Mouse (Mus musculus): ENCODE results near the gene Nhs. TPM values are rescaled to one million over a fixed set of nuclear protein-coding genes. Genes with fewer than 3 reads are reported as not detected.

Gene Nhs
- total and polyA plus RNA-seq, 2 experiments from 2014 or later = 0.26 to 0.34 TPM

DNA sequence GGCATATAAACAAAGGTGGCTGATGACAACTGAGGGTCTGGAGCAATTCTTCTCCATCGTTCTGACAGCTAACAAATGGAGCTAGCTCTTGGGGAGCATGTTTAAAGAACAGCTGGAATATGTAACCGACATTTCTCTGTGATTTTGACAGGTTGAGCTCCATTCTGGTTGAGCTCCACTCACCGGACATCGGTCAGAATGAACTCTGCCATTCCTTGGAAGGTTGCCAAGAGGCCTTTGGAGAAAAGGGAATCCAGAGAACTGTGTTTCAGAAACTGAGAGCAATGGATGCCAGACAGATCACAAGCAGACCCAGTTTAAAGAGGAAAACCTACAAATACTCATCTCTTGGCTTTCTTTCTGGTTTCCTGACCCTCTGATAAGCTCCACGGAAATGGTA is 46.3 kb downstream of the Nhs start:
- no peaks in the 10 kb centered on the region for H3K4me1 ChIP-seq (ENCODE audit: control insufficient read depth, insufficient read depth)
- DNase-seq (ENCODE audit: low spot score) (peak; percentile 14), ATAC-seq (ENCODE audit: insufficient read depth, low read depth) (0 out of 2 replicates have a peak, but pooled peaks have one; percentile 36)
- 18% methylated on average over 5 of the region's 5 CpGs for WGBS
- no peak overlapping the region for H3K4me3 ChIP-seq (ENCODE audit: low read depth, low read length)
- no peaks in the 10 kb centered on the region for H3K27me3 ChIP-seq (ENCODE audit: control insufficient read depth, insufficient read depth, low read length)
- TF ChIP-seq CTCF (IDR thresholded peaks at IDR 0.05; ENCODE audit: low read depth) = no peak
- no peak for TF ChIP-seq EP300 (IDR thresholded peaks at IDR 0.05; ENCODE audit: low read depth)
- no peak overlapping the region for H3K27ac ChIP-seq (ENCODE audit: low read depth)
- no peak overlapping the region for H3K9ac ChIP-seq (replicated peaks; ENCODE audit: low read depth, low read length)
- no peaks in the 10 kb centered on the region for H3K36me3 ChIP-seq (replicated peaks; ENCODE audit: control insufficient read depth, insufficient read depth, low read length)
- no peaks in the 10 kb centered on the region for H3K9me3 ChIP-seq (replicated peaks; ENCODE audit: control insufficient read depth, low read length)
- H3K4me2 ChIP-seq (ENCODE audit: low read depth, low read length) = no peak overlapping the region

DNA sequence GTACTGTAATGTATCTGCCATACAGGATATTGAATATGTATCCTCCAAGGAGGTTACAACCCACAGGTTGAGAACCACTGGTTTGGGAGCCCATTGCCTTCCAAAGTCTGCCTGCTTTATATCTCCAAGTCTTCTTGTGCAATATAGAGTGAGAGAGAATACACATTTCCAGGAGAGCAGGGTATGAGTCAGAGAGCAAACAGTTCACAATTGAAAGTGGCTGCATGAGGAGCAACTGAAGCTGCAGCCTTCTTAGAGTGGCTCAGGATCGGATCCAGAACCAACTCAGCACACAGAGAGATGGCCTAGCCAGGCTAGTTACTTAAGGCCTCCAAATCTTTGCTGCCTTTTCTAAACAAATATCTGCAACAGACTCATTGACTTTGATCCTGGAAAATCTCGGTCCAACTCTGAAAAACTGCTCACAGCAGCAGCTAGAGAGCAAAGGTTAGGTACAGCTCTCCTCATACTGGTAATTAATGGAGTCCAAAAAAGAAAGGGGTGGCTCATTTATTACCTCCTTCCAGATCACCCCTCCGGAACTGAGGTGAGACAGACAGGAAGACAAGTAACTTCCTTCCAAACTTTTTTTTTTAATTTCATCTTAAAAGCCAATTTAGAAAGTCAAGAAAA is 56.6 kb downstream of the Nhs start:
- no peaks in the 10 kb centered on the region for H3K4me1 ChIP-seq (ENCODE audit: control insufficient read depth, insufficient read depth)
- no peak overlapping the region for H3K4me3 ChIP-seq (ENCODE audit: low read depth, low read length)
- no peak for TF ChIP-seq EP300 (IDR thresholded peaks at IDR 0.05; ENCODE audit: low read depth)
- TF ChIP-seq CTCF (IDR thresholded peaks at IDR 0.05; ENCODE audit: low read depth) = no peak
- no peak overlapping the region for H3K27ac ChIP-seq (ENCODE audit: low read depth)
- WGBS = 63% methylated on average over 3 of the region's 3 CpGs
- H3K36me3 ChIP-seq (replicated peaks; ENCODE audit: control insufficient read depth, insufficient read depth, low read length) = no peaks in the 10 kb centered on the region
- no peak overlapping the region for H3K4me2 ChIP-seq (ENCODE audit: low read depth, low read length)
- no peaks in the 10 kb centered on the region for H3K9me3 ChIP-seq (replicated peaks; ENCODE audit: control insufficient read depth, low read length)
- DNase-seq (ENCODE audit: low spot score) (no peak), ATAC-seq (ENCODE audit: insufficient read depth, low read depth) (no peak)
- H3K27me3 ChIP-seq (ENCODE audit: control insufficient read depth, insufficient read depth, low read length) = no peaks in the 10 kb centered on the region
- no peak overlapping the region for H3K9ac ChIP-seq (replicated peaks; ENCODE audit: low read depth, low read length)

DNA sequence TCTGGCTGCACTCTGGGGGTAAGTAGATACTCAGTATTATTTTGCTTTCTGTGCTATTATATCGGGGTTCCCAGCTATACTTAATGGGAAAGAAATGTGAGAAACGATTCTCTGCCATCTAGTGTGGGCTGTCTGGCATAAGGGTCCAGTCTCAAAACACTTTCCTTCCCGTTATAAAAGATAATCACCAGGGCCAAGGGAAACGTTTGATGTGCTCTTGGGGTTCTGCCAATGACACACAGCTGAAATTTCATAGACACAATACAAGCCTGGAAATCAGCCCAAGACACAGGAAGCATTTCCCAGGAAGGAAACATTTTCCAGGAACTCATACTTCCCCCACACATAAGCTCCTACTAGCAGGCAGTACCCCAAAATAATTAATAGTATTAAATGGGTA is 61.2 kb downstream of the Nhs start:
- no peak overlapping the region for H3K4me3 ChIP-seq (ENCODE audit: low read depth, low read length)
- no peaks in the 10 kb centered on the region for H3K9me3 ChIP-seq (replicated peaks; ENCODE audit: control insufficient read depth, low read length)
- no peak overlapping the region for H3K4me2 ChIP-seq (ENCODE audit: low read depth, low read length)
- no peak overlapping the region for H3K9ac ChIP-seq (replicated peaks; ENCODE audit: low read depth, low read length)
- no peak for ATAC-seq (ENCODE audit: insufficient read depth, low read depth)
- no peak overlapping the region for H3K27ac ChIP-seq (ENCODE audit: low read depth)
- H3K4me1 ChIP-seq (ENCODE audit: control insufficient read depth, insufficient read depth) = no peaks in the 10 kb centered on the region
- TF ChIP-seq EP300 (IDR thresholded peaks at IDR 0.05; ENCODE audit: low read depth) (no peak), CTCF (IDR thresholded peaks at IDR 0.05; ENCODE audit: low read depth) (no peak)
- DNase-seq (ENCODE audit: low spot score) = peak; percentile 7
- no peaks in the 10 kb centered on the region for H3K36me3 ChIP-seq (replicated peaks; ENCODE audit: control insufficient read depth, insufficient read depth, low read length)
- WGBS = 13% methylated on average over 4 of the region's 4 CpGs
- no peaks in the 10 kb centered on the region for H3K27me3 ChIP-seq (ENCODE audit: control insufficient read depth, insufficient read depth, low read length)

DNA sequence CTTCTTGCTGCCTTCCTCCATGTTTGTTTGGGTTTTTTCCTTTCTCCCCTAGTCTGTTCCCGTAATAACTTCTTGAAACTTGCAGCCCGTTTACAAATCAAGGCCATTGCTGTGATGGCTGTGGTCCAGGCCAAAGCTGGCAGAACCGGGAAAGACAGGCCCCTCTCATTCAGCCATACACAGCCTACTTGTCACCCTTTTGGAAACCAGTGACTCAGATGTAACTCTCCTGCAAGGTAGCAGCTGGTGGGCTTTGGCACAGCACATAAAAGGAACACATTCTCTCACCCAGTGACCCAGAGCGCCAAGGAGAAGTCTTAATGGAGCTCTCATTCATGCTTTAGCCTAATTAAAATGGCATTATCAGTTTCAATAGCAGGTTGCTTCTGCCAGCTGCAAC is 72.2 kb downstream of the Nhs start:
- H3K4me1 ChIP-seq (ENCODE audit: control insufficient read depth, insufficient read depth) = no peaks in the 10 kb centered on the region
- 66% methylated on average over 4 of the region's 4 CpGs for WGBS
- H3K4me2 ChIP-seq (ENCODE audit: low read depth, low read length) = no peak overlapping the region
- no peak overlapping the region for H3K9ac ChIP-seq (replicated peaks; ENCODE audit: low read depth, low read length)
- H3K4me3 ChIP-seq (ENCODE audit: low read depth, low read length) = no peak overlapping the region
- TF ChIP-seq CTCF (IDR thresholded peaks at IDR 0.05; ENCODE audit: low read depth) = no peak
- no peak for TF ChIP-seq EP300 (IDR thresholded peaks at IDR 0.05; ENCODE audit: low read depth)
- no peak for DNase-seq (ENCODE audit: low spot score)
- H3K9me3 ChIP-seq (replicated peaks; ENCODE audit: control insufficient read depth, low read length) = no peaks in the 10 kb centered on the region
- no peak for ATAC-seq (ENCODE audit: insufficient read depth, low read depth)
- no peak overlapping the region for H3K27ac ChIP-seq (ENCODE audit: low read depth)
- no peaks in the 10 kb centered on the region for H3K36me3 ChIP-seq (replicated peaks; ENCODE audit: control insufficient read depth, insufficient read depth, low read length)
- no peaks in the 10 kb centered on the region for H3K27me3 ChIP-seq (ENCODE audit: control insufficient read depth, insufficient read depth, low read length)

DNA sequence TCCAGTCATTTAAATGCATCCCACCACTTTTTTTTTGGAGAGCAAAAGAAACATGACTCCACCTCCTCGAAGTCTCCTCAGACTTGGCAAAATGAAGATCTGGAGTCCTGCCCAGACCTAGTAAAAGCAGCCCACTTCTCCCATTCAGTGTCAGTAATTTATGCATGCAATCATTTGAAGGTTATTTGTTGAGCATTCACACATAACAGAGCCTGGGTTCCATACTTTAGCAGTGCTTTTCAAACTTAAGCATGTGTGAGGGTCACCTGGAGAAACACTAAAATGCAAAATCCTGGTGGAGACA is 73.7 kb downstream of the Nhs start:
- Histone ChIP-seq H3K9ac (replicated peaks; ENCODE audit: low read depth, low read length) (no peak overlapping the region), H3K4me3 (ENCODE audit: low read depth, low read length) (no peak overlapping the region), H3K4me2 (ENCODE audit: low read depth, low read length) (no peak overlapping the region), H3K4me1 (ENCODE audit: control insufficient read depth, insufficient read depth) (no peaks in the 10 kb centered on the region), H3K27me3 (ENCODE audit: control insufficient read depth, insufficient read depth, low read length) (no peaks in the 10 kb centered on the region), H3K27ac (ENCODE audit: low read depth) (no peak overlapping the region), H3K36me3 (replicated peaks; ENCODE audit: control insufficient read depth, insufficient read depth, low read length) (no peaks in the 10 kb centered on the region), H3K9me3 (replicated peaks; ENCODE audit: control insufficient read depth, low read length) (no peaks in the 10 kb centered on the region)
- DNase-seq (ENCODE audit: low spot score) (peak; percentile 5), ATAC-seq (ENCODE audit: insufficient read depth, low read depth) (no peak)
- no peak for TF ChIP-seq CTCF (IDR thresholded peaks at IDR 0.05; ENCODE audit: low read depth)
- no peak for TF ChIP-seq EP300 (IDR thresholded peaks at IDR 0.05; ENCODE audit: low read depth)
- 54% methylated on average over 1 of the region's 1 CpGs for WGBS
